Mouse (Mus musculus): ENCODE measurements around the gene C77080. TPM values are rescaled to one million over a fixed set of nuclear protein-coding genes. Genes with fewer than 3 reads are reported as not detected.
"Not testable (repeated sequence)": the region's sequence is repeated elsewhere in the genome, so short reads cannot be mapped to it uniquely, and the experiment has no call there.

The C77080 gene
- total RNA-seq, 4 experiments from 2014 or later: 23.9 to 44.8 (median 34.4) TPM

DNA sequence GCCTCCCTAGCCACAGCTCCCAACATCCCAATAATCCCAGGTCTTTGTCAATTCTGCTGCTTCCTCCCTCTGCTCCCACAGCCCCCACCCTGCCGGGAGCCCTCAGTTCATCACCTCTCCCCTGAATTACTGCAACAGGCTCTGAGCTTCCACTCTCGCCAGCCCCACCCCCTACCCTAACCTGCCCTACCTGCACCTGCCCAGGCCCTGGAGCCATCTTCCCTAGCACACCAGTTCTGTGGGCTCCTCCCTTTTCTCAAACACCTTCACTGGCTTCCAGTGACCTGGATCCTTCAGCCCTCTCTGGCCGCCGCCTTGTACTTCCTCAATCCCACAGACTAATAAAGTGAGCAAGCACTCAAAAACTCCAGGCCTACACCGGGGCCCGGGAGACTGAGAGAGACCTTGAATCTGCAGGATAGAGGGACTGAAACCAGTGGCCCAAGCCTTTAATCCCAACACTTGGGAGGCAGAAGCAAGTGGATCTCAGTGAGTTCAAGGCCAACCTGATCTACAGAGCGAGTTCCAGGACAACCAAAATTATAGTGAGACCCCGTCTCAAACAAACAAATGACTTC, 24.9 kb downstream of the C77080 start:
- DNase-seq: no peak

DNA sequence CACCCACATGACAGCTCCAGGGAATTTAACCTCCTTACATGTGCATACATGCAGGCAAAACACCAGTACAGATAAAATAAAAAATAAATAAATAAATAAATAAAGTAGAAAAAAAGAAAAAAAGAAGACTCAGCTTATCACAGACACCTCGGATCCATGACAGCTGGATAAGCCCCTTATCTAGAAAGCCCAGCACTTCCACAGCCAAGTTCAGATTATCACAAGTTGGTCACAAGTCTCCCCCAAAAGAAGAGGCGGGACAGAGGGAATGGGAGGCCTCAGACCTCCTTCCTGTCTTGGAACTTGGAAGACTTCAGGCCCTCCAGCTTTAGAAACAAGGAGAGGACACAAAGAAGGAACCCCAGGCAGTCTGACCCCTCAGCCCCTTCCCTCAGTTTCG, 26.1 kb downstream of the C77080 start:
- no peak for DNase-seq

DNA sequence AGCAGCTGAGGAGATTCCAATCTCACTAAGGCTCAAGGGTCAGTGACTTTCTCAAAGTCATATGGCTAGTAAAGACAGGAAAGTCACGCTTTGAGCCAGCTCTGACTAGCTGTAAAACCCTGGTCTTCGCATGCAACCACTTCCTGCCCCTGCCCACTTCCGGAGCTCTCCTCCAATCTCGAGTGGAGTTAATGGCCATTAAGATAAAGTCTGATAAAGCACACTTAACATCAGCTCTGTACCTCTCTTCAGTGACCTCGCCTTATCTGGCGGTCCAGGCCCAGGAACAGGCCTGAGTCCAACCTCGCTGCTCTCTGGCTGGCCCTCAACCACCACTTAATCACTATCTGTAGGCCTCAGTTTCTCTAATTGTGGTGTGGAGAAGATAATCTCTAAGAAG, 26.7 kb downstream of the C77080 start:
- DNase-seq: no peak

DNA sequence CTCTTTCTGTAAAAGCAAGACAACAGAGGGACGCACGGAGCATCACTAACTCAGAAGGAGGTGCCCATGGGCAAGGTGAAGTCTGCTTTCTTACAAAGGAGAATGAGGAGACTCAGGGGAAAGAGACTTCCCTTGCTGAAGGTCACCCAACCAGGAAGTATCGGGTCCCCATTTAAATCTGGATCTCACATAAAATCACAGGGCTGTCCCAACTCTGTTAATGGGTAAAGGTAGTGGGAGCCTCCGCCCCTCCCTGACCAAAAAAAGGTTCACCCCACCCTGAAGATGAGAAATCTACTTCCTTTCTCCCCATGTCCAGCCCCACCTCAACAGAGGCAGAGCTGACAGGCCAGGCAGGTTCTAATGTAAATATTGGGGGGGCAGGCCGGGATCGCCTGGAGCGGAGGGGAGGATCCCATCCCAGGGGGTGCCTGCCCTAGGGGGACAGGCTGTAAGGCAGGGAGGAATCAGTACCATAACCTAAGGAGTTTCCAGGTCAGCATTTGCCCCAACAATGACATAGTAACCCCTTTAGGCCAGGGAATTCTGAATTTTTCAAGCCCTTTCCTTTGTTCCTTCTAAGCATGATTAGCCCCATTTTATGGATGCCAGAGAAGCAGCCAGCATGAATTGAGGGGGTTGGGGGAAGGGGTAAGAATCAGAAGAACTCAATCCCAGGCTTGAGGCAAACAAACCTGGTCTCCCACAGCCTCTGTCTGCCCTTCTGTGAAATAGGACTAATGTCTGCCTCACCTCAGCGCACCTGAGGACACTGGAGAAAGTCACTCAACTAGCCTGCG, 28.4 kb downstream of the C77080 start:
- DNase-seq: no peak

DNA sequence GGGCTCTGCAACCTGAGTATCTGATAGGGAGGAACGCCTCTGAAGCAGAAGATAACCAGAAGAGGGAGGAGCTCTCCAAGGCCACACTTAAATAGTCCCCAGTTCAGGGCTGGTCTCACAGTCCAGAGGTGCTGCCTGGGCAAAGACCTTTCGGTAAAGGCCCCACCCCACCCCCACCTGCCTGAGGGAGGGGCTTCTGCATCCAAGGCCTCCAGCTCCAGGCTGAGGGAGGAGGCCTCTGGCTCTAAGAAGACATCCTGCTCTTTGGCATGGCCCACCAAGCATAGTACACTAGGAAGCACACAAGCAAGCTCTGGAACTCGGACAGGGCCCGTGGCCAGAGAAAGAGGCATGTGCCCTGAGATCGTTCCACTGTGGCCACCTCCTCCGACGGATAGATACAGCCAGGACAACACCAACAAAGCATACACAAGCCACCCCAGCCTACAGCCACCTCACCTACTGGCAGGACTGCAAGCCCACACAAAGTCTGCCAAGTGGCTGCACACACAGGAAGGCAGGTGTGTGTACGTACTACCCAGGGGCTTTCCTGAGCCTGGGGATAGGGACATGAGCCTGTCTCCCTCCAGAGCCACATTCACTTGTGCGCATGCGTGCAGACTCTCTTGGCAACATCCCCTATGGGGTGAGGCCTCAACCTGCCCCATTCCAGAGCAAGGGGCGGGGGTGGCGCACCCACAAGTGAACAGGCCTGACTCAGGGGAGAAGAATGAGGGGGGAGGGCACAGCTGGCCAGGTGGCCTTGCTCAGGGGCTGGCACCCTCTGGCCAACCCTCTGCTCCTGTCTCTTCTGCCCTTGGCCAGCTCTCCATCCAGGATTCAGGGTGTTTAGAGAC, 29.4 kb downstream of the C77080 start:
- DNase-seq: peak; percentile 75

DNA sequence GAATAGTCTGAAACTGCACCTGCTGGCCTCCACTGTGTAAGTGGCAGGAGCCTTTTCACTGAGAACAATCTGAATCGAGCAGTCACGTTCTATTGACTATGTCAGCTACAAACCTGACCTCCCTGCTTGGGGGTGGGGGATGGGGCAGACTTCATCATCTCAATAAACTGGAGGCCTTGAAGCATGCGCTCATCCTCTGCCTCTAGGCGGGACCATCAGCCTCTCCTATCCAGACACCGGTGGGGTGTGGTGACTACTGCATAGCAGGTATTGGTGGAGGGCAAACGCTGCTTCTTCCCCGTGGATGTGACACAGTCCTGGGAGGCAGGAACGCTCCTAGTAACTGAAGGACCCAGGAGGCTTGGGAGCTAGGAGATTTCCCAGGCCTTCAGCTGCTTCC, 30.3 kb downstream of the C77080 start:
- DNase-seq: no peak

DNA sequence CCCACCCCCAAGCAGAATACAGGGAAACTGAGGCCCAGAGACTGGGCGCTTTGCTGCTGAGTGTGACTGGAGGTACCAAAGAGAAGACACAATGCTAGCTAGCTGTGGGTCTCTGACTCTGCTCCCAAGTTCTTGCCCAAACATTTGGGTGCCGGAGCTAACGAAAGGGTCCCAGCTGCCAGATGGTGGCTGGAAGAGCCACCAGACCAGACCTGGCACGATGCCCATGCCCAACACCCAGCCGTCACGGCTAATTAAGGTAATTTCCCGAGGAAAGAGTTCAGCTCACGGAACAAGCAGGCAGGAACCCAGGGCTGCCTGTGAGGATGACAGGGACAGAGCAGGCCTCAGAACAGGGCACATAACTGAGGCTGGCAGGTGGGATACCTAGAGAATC, 33.2 kb downstream of the C77080 start:
- no peak for DNase-seq

DNA sequence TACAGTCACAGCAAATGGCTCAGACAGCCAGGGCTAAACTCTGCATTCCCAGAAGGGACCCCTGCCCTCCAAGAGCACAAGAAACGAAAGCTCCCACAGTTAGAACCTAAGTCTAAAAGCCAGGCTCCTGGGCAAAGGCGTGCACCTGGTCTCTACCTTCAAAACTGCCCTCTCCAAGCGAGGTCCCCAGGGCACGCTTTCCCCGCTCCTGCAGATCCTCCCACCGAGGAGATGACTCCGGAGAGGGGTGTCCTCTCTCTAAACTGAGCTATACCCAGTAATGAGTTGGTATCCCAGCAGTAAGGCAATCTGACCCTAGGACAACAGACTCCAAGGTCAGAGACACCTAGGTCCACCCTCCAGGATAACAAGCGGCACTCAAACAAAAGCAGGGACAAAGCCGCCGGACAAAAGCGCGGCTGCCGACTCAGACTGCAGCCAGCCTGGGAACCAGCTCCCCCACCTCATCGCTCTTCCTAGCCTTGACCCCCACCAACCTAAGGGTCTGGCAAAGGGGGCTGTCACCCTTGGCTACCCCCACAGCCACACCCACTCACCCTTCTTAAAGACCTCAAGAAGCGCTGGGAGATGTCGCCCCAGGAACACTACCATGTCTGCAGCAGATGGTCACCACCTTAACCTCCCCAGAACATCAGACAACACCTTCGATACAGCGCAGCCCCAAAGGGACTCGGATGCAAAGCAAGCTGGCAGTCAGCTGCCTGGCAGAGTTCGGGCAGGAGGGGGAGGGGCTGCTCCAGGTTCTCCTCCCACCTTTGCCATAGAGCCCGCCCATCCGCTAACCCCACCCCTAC, 33.8 kb downstream of the C77080 start:
- DNase-seq: no peak

DNA sequence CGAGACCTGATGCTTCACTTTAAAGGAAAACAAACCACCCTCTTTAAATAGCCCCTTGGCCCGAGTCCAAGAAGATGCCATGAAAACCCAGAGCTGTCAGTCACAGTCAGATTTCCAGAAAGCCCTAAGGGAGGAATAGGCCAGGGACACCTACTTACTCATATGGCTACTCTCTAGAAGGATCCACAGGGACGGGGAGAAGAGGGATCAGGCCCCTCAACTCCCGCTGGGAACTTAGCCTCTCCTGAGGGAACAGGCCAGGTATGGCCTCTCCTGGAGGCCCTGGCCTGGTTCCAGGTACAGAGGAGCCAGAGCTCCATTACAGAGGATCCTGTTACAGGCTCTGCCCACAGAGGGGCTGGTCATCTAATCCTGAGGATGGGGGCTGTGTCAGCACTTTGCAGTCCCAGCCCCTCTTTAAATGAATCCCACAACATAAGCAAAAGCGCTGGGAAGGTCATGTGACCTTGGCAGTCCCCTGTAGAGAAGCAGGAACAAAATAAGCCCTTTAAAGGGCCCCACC, 34.7 kb downstream of the C77080 start:
- no peak for DNase-seq

DNA sequence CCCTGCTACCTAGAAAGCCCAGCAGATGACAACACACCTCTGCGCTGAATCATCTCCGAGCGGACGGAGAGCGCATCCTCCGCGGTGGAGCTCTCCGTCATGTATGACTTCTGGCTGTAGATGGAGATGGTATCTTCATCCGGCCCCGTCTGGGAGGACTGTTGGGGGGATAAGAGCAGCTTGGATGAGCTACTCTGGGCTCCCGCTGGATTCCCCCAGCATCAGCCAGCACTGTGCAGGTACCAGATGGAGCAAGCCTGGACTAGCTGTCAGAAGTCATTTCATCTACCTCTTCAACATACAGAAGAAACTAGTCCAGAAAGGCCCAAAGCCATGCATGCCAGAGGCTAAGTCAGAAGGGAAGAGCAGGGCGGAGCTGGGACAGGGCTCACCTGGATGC, 35.9 kb downstream of the C77080 start:
- no peak for DNase-seq

DNA sequence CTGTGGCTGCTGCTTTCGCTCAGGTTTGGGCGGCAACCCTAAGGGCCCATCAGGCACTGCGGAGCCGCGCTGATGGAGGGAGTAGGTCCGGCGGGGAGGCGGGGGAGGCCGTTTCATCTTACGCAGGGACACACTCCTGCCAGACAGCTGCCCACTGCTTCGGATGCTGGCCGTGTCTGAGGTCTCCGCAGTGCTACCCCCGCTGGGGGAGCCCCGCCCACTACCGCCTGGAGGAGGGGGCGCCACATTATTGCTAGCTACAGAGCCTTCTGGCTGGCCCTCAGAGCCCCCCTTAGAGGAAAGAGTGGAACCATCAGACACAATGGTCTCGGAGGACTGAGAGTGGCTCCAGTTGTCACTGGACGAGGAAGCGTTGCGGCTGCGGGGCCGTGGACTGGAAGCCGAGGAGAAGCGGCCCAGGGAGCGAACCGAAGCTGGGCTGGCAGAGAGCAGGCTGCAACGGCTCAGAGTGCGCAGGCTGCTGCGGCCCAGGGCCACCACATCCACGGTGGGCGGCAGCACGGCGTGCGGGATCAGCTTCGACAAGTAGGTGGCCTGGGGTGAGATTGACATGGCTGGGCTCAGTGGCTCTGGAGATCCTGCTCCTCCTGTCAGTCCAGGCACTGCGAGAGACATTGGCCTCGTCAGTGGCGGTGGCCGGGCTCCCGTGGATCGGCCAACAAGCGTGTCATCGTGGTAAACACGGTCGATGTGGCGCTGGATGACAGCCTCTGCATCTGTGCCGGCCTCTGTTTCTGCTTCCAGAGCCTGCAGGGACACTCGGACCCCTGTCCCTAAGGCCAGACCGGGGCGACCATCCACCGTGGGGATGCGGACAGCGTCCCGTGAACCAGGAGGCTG, 37.6 kb downstream of the C77080 start:
- DNase-seq: no peak

DNA sequence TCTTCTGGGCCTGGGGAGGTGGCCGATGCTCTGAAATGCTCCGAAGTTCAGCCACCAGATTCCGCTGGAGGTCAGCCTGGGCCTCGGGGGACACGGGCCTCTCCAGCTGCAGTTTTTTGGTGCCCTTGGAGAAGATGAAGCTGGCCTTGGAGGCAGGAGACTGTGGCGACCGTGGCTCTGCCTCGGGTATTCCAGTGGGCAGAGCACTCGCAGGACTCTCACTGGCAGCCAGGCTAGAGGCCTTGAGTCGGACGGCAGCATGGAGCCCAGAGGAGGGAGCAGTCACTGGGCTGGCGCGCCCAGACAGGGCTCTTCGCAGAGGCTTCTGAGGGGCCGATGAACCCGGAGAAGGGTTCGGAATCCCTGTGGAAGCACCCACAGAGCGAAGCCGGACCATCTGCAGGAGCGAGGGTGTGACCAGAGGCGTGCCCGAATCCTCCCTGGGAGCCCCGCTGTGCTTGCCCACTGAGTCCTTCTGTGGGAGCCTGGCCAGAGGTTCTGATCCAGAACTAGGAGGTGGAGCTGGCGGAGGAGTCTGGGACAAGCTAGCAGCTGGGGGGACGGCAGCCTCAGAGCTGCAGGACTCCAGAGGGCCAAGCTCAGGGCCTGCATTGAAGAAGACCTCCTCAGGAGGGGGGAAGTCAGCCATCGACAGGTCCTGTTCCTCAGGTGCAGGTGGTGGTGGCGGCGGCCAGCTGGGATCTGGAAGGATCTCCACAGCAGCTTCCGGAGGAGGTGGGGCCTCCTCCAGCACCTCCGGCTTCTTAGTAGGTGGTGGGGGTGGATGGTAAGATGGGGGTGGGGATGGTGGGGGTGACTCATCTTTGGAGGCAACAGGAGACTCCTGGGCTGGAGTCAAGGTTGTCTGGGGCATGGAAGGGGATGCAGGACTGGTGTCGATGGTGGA, 38.9 kb downstream of the C77080 start:
- DNase-seq: no peak

DNA sequence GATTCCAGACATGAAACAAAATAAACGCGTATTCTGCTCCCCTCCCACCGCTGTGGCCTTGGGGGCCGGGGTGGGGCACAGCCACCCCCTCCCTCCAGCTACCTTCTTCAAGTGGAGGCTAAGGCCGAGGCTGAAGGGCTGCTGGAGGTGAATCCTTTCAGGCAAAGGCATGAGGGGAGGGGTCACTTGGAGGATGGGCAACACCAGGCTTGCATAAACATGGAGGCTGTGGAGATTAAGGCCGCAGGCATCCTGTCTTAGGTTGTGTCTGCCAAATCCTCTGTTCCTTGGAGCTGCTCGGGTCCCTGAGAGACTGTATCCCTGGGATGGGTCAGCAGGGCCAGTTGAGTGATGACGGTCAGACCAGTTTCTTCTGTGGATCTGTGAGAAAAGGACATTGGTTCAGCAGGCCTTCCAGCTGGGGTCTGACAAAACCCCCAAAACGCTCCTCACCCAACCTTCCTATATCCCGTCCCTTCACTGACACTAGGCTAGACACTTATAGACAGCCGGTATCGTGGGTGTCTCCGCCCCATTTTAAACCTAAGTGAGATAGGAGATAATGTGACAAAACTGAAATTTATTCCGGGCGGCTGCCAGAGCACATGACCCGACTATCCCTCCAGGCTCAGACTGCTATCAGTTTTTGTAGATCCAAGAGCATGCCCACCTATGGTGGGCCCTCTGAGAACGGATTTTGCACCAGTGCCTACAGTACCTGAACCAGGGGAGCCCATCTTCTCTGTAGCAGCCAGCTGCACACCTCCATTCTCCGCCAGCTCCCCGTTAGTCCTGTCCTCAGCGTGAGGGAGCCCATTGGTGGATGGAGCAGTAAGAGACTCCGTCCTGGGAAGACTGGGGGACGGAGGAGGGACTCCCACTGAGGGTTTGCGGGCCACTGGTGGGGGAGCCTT, 39.9 kb downstream of the C77080 start:
- no peak for DNase-seq

DNA sequence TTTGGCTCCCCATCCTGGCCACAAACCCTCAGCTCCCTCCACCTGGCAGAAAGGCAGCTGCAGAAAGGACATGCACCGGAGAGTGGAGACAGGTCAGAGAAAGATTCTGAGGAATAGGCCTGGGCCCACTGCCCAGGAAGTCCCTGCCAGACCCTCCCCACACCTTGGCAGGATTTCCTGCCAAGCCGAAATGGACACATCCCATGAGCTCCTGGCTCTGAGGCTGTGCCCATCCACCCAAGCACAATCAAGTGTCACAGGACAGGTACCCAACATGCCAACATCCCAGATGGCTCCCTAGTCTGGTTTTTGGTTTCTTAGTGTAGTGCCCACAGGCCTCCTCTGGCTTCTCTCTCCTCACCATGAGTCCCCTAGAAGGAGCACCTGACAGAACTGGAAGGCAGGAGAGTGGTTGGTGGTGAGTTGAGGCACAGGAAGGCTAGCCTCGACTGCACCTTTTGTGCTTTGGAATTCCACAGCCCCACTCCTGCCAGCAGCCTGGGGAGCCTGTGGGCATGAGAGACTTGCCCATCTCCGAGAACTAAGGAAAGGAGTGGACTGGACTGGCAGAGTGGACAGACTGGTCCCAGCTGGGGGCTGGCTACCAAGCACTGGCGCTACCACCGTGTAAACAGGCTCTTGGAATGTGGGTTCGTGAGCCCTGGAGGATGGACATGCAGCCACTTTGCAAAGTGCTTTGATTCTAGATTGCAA, 40.7 kb downstream of the C77080 start:
- no peak for DNase-seq

DNA sequence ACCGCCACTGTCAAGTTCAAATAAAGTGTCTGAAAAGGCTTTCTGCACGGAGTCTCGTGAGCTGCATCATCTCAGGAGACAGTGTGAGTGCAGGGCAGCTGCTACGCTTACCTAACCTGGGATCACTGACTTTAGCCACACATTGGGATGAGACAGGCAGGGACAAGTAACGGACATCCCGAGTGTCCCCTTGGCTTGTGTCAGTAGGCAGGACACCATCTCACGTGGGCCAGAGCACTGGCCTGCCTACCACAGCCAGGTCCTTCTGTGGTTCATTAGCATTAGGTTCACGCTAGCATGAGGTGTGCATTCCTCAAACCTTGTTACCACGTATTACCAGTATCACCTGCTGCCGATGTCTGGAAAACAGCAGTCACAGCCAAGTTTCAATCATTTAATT, 42.0 kb downstream of the C77080 start:
- DNase-seq: no peak

DNA sequence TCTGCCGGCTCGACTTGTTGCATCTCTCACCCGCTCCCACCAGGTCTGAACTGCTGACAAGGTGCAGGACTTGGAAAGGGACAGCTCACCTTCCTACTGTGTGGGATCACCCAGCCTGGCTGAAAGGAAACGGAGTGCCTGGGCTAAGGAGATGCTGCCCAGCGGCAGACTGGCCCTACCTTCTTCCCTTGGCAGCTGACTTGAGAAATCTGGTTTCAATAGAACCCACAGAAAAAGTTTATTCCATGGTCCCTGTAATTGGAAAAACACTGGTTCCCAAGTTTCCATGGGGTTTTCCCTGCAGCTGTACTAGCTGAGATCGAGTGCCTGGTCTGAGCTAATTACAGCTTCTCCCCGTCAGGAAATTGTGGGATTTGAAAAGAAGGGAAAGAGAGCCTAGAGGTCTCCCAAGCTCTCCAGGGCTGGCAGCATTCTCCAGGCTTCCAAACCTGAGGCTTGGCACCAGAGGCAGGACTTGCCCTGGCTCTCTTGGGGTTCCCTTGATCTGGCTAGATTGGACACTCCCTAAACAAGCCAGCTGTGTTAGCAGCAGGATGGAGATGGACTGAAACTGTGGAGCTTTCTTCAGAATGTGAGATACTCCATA, 42.5 kb downstream of the C77080 start:
- DNase-seq: no peak

DNA sequence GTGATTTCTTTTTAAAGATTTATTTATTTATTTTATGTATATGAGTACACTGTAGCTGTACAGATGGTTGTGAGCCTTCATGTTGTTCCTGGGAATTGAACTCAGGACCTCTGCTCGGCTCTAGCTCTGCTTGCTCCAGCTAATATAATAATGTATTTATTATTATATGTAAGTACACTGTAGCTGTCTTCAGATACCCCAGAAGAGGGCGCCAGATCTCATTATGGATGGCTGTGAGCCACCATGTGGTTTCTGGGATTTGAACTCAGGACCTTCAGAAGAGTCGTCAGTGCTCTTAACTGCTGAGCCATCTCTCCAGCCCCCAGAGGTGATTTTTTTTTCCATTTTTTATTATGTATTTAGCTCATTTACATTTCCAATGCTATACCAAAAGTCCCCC, 48.7 kb downstream of the C77080 start:
- not testable (repeated sequence) for DNase-seq

DNA sequence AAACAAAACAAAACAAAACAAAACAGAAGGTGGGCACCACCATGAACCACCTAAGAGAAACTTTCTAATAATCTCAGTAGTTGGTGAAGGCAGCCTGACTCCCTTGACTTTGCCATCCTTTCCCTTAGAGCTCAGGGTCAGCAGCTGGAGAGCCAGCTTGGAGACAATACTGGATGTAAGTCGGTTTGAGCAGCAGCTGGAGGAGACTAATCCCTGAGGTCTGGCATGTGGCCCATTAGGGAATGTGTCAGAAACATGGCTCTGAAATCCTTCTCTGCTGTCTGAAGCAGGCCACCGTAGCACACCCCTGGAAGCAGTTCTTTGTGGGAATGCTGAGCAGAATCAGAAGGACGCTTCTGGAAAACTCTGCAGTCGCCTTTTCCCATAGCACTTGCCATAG, 49.7 kb downstream of the C77080 start:
- DNase-seq: no peak
